Mouse (Mus musculus) urinary bladder, postnatal 4 days (tissue): ENCODE results near the gene 1190007I07Rik.

Experiments
- DNase-seq, 2 experiments: peaks; one replicate each; pipeline ENCODE4 v3.0.0; 2021 to 2022; ENCODE audit warnings: low spot score in 2 of 2

1190007I07Rik gene

GRCm38 (mm10) chr10:82622671-82623552 lies at the start of gene 1190007I07Rik:
1190007I07Rik (minus strand) TSS chr10:82623228.
- peak; percentile 82 to 92 for DNase-seq

DNA sequence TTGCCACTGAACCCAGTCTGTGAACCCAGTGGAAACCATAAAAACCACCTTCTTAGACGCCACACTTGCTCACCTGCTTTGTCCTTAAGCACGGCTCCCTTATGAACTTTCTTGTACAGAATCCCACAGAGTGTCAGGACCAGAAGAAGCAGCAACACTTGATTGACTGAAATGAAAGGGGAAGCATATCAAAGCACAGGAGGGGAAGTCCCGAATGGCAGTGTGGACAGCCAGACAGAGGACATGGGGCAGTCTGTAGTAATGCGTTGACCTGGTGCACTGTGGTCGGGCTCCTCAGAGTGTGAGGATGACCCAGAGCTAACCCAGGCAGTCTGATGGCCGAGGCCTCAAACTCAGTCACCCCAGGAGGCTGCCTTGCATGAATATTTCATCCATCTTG lies 47.2 kb upstream of the 1190007I07Rik start:
- DNase-seq: no peak

GRCm38 (mm10) chr10:82666436-82667234 lies 43.6 kb upstream of the 1190007I07Rik start:
- DNase-seq: peak; percentile 69 to 88

DNA sequence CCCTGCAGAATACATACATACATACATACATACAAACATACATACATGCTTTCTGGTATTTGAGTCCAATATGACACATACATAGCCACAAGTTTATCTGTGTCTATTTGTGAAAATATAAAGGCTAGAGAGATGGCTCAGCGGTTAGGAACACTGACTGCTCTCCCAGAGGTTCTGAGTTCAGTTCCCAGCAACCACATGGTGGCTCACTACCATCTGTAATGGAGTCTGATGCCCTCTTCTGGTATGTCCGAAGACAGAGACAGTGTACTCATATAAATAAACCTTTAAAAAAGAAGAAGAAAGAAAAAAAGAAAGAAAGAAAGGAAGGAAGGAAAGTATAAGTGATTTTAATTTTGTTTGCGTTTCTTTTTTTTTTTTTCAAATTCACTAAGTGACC lies 42.9 kb upstream of the 1190007I07Rik start:
- DNase-seq: no peak

- DNase-seq: no peak
Measured at GRCm38 (mm10) chr10:82663289-82663688, 40.3 kb upstream of the 1190007I07Rik start.

DNA sequence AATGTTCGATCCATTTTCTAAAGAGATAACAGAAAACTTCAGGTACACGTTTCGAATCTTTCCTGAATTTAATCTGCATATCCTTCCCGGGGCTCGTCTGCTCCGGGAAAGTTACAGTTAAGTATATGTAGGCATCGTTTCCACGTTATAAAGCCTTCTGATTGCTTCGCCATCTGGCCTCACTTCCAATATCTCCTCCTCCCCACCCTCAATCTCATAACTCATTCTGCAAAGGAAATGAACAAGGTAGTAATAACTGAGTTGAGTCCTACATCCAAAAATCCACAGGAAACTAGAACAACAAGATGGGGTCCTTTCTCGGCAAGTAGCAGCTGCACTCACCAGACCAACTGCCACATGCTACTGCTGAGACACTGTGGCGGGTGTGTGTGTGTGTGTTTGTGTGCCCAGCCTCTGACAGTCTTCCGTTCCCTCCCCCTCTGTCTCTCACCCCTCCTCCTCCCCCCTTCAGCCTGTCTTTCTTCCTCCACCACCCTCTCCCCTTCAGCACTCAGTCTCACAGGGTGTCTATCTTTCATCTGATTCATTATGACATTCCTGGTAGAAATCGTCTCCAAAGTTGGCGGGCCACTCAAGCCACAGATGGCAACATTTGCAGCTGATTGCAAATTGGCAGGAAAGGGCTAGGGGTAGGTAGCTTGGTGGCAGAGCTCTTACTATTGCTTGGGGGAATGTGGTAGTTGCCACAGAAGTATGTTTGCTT lies 39.4 kb upstream of the 1190007I07Rik start:
- no peak for DNase-seq

DNA sequence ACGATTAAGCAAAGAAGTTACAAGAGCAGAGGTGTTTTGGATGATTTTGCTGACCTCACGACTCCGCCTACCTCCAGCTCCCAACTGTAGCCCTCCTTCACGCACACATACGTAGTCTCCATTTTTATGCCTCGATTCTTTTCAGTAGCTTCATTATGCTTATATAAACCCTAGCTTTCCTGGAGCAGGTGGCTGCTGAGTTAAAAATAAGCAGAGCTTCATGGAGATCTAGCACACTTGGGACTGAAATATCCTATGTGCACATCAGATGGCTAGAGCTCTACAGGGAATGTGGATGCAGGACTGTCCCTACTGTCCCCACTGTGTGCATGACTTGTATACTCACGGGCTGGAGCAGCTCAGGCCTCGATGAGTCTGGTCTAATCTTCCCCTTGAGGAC lies 38.8 kb upstream of the 1190007I07Rik start:
- no peak for DNase-seq

DNA sequence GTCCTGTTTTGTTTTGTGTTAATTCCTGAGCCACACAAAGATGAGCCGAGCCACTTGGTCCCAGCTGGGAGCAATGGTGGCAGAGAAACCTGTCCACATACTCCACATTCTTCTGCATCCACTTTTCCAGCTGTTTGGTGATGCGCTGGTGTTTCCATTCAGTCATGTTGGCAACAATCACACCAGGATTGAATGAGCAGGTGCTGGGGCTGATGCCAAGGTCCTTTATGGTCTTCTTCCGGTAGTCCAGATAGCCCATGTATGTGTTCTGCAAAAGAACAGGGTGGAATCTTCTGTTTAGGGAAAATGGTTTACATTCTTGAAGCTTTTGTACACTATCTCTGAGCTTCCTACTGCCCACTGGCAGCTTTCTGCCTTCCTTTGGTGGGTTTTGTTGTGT lies 31.6 kb upstream of the 1190007I07Rik start:
- DNase-seq: no peak

DNA sequence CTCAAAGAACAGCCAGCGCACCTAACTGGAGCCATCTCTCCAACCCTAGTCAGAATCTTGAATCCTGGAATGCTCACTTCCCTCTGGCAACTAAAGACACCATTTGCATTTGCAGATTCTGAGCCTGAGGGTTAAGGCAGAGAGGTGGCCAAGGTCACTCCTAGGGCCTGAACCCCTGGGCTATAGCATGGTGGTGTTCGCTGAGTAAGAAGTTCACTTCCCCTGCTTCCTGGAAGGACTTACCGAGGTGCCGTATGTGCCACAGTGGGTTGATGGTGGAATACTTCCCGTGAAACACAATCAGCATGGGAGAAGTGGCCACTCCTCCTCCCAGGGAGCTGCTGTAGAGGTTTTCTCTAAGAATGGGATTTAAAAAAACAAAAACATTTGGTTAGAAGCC lies 29.6 kb upstream of the 1190007I07Rik start:
- no peak for DNase-seq

GRCm38 (mm10) chr10:82651221-82651620 lies 28.2 kb upstream of the 1190007I07Rik start:
- no peak for DNase-seq

- DNase-seq: no peak
Measured at GRCm38 (mm10) chr10:82647205-82647811, 24.3 kb upstream of the 1190007I07Rik start.

GRCm38 (mm10) chr10:82646083-82646482 lies 23.1 kb upstream of the 1190007I07Rik start:
- no peak for DNase-seq

- DNase-seq: no peak
Measured at GRCm38 (mm10) chr10:82641481-82641880, 18.5 kb upstream of the 1190007I07Rik start.

DNA sequence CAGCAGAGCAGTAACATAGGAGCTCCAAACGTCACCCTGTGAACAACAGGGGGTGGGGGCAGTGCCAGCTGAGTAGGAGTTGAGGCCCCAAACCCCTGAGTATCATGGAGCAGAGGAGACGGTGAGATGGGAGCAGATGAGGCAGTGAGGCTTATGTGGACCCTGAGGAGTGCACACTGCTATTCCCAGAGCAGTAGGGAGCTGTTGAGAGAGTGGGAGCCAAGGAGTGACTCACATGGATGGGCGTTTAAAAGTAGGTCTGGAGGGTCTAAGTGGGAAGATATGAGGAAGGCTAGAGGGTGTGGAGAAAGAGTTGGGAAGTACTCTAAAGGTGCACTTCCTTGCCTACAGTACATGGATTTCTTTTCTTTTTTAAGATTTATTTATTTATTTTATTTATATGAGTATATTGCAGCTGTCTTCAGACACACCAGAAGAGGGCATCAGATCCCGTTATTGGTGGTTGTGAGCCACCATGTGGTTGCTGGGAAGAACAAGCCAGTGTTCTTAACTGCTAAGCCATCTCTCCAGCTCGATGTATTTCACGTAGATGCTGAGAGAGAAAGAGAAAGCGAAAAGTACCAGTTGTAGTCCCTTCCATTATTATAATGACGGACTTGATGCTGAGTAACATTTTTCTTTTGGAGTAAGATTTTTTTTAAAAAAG lies 16.1 kb upstream of the 1190007I07Rik start:
- DNase-seq: no peak

DNA sequence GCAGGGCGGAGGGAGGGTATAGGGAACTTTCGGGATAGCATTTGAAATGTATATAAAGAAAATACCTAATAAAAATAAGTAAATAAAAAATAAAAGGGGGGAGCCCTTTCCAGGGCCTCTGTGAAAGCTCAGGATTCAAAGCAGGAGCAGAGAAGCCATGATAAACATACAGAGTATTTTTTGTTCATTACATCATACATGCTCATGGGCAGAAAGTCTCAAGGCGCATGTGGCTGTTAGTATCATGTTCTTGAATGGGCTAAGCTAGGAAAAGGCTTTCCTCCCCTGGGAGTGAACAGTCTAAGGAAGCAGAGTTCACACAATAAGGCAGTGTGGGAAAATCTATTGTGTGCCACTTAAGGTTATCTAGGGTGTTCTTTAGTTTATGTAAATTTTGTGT lies 13.3 kb upstream of the 1190007I07Rik start:
- no peak for DNase-seq

DNA sequence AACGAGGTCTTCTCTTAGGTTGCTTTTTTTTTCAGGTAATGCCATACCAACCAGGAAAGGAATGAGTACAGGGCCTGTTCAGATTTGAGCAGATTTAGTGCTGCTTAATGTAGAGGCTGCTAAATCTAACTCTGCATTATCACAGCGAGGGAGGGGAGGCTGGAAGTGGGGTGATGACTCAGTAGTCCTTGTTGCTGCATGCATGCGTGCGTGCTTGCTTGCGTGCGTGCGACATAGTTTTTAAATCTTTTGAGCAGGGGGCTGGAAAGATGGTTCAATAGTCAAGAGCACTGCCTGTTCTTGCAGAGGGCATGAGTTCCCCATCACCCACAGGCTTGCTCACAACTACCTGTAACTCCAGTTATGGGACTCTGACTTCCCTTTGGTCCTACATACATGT lies 11.3 kb upstream of the 1190007I07Rik start:
- peak in 1 of 2 experiments; percentile 51 for DNase-seq

DNA sequence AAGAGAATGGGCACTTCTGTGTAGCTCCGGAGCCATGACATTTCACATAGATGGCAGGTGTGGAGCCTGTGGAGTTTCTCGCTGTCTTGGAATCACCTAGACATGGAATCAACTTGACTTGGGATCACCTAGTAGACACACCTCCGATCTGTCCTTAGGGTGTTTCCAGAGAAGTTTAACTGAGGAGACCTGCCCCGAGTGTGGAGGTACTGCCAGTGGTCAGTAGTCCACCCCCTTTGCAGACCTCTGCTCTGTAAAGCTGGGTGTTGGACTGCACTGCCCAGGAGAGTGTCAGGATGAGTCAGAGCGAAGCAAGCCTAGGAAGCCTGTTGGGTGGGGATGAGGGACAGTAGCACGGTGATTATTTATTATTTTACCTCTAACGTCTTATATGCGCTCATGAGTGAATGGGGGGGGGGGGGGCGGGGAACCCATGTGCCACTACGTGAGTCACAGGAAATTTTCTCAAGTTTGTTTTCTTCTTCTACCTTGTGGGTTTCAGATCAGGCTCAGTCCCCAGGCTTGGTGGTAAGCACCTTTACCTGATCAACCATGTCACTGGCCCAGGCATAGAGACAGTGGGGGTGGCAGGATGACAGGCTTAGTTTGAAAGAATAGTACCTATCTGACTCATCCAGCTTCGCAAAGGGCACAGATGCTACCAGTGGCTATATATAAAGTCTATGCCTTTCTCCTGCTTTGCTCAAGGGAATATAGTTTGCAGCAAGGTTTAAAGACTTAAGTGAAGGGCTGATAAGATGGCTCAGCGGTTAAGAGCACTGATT lies 9.7 kb upstream of the 1190007I07Rik start:
- DNase-seq: no peak

DNA sequence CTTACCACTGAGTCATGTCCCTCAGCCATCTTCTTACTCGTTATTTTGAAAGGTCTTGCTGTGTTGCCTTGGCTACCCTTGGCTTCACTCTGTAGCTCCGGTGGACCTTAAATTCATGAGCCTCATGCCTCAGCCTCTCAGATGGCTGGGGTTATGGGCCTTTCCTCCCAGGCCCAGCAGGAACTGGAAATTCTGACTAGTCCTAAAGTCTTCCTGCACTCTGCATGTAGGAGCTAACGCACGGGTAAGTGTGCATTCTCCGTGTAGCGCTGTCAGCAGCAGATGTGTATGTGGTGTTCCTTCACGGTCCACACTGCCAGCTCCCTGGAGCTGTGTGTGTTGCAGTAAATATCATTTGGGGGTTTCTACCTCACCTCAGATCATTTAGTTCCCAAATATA lies 8.1 kb upstream of the 1190007I07Rik start:
- DNase-seq: no peak

DNA sequence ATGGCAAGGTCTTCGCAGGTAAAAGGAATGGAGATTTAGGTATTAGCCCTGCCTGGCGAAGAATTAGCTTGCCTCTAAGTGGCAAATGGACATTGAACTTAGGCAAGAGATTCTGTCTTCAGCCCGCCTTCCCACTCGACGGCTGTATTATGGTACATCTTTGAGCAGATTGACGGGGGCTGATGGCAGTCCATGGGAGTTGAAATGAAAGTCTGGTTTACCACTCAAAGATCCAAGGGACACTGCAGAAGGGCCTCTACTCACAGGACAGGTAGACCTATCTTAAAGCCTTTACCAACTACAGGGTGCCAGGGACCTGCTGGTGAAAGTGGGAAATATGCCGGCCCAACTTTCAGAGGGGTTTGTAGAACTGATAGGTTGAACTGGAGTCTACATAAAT lies 7.5 kb upstream of the 1190007I07Rik start:
- DNase-seq: no peak

- DNase-seq: peak; percentile 90 to 92
Measured at GRCm38 (mm10) chr10:82629586-82630255, 6.7 kb upstream of the 1190007I07Rik start, which contains the start of gene Tdg. Tdg (plus strand) TSS chr10:82629828.
